Mouse (Mus musculus) stomach, postnatal 0 days (tissue): ENCODE measurements around the gene Gm20509.

Experiments used
- CTCF ChIP-seq: IDR thresholded peaks from 2 replicates; pipeline ENCODE4 v1.5.1; 2016; ENCODE audit warnings: antibody characterized with exemption, low read depth, mild to moderate bottlenecking, moderate library complexity
- EP300 ChIP-seq: optimal IDR thresholded peaks from 2 replicates; pipeline ENCODE3; 2016; ENCODE audit warnings: antibody characterized with exemption

- peak; percentile 74 for TF ChIP-seq CTCF
- TF ChIP-seq EP300, result no peak
Measured at GRCm38 (mm10) chr9:73159265-73159664, 57.0 kb downstream of the Gm20509 start.
